Mouse (Mus musculus): ENCODE results near the gene Creg2. TPM values are rescaled to one million over a fixed set of nuclear protein-coding genes. Genes with fewer than 3 reads are reported as not detected.

The Creg2 gene
- polyA plus RNA-seq (2017; shearing (Covaris generic)), result not detected

GRCm38 (mm10) chr1:39651241-39651548, at the start of gene Creg2:
TSS of gene Creg2 (minus strand) at chr1:39651474.

GRCm38 (mm10) chr1:39577253-39577705, 74.0 kb downstream of the Creg2 start, which contains the start of gene Rnf149:
TSS of gene Rnf149 (minus strand) at chr1:39577405.

Other genes starting within 250 kb of the Creg2 start
- gene Tbc1d8, start 172.7 kb downstream of the Creg2 start, polyA plus RNA-seq (2017; shearing (Covaris generic)), result 1.2 TPM
- gene Cnot11, start 116.5 kb downstream of the Creg2 start, polyA plus RNA-seq (2017; shearing (Covaris generic)), result 44.6 TPM
- 56.2 TPM for gene Rnf149, start 74.1 kb downstream of the Creg2 start, polyA plus RNA-seq (2017; shearing (Covaris generic))
- not detected for gene Rfx8, start 69.5 kb upstream of the Creg2 start, polyA plus RNA-seq (2017; shearing (Covaris generic))
- not detected for gene Gm3646, start 153.9 kb upstream of the Creg2 start, polyA plus RNA-seq (2017; shearing (Covaris generic))
- gene Map4k4, start 249.4 kb upstream of the Creg2 start, polyA plus RNA-seq (2017; shearing (Covaris generic)), result 73.5 TPM

Data from CD4-positive, CD25-positive, alpha-beta regulatory T cell (primary cell).